Mouse (Mus musculus): Measurements from ENCODE around the gene Tfg.

Tfg gene

GRCm38 (mm10) chr16:56717224-56718200 lies at the start of gene Tfg:
Gene Tfg (minus strand): TSS chr16:56717450.
- peak; percentile 96 to 97 for DNase-seq (ENCODE audit: low read depth in 1 of 2, low spot score in 2 of 2)

- DNase-seq (ENCODE audit: low read depth in 1 of 2, low spot score in 2 of 2) = no peak
These were observed 11.8 kb upstream of the Tfg start for GRCm38 (mm10) chr16:56729060-56729459.

GRCm38 (mm10) chr16:56724927-56725326 lies 7.7 kb upstream of the Tfg start:
- DNase-seq (ENCODE audit: low read depth in 1 of 2, low spot score in 2 of 2) = no peak

GRCm38 (mm10) chr16:56722357-56722756 lies 5.1 kb upstream of the Tfg start:
- no peak for DNase-seq (ENCODE audit: low read depth in 1 of 2, low spot score in 2 of 2)

DNA sequence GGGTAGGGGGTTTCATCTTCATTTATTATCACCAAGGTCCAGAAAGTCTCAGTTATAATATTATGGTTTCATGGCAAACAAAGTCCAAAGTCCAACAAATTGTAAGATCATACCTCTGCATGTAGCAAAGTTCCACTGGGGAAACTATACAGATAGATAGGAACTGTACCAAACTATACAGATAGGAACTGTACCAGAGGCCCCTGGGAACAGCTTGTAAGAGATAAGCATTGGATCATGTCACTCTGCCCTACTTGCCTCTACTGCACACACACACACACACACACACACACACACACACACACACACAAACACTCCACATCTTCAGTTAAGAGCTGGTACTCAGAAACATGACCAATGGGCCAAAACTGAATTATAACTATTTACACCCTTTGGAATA lies 1.8 kb upstream of the Tfg start:
- no peak for DNase-seq (ENCODE audit: low read depth in 1 of 2, low spot score in 2 of 2)

DNA sequence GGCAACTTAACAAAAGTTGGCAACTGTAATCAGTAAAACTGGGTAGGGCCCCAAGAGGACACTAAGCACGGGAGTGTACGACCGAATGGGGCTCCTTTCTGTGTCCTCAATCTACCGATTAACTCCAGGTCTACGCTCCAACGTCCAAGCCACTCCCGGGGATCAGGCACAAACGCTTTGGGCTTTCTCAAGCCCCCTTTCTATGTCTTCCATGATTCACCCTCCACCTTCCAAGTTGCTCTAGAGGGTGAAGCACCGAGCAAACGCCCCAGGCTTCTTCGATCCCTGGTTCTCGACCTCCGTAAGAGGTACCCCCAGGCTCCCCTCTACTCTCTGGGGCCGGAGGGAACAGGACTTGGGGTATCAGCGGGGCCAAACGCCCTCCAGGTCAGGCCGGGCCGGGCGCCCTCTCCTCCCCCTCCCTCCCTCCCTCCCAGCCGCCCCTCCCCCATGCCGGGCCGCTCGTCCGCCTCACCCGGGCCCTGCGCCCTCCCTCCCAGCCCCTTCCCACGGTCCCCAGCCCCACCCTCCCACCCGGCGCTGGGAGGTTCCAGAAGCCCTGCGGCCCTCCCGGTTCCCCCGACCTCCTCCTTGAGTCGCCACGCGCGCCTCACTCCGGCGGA lies 582 bp downstream of the Tfg start:
- DNase-seq (ENCODE audit: low read depth in 1 of 2, low spot score in 2 of 2) = no peak

GRCm38 (mm10) chr16:56715608-56716007 lies 1.6 kb downstream of the Tfg start:
- DNase-seq (ENCODE audit: low read depth in 1 of 2, low spot score in 2 of 2) = no peak

GRCm38 (mm10) chr16:56710071-56710470 lies 7.2 kb downstream of the Tfg start:
- no peak for DNase-seq (ENCODE audit: low read depth in 1 of 2, low spot score in 2 of 2)

- DNase-seq (ENCODE audit: low read depth in 1 of 2, low spot score in 2 of 2) = no peak
These were observed 11.5 kb downstream of the Tfg start for GRCm38 (mm10) chr16:56705731-56706130.

- no peak for DNase-seq (ENCODE audit: low read depth in 1 of 2, low spot score in 2 of 2)
These were observed 16.4 kb downstream of the Tfg start for GRCm38 (mm10) chr16:56700898-56701297.

GRCm38 (mm10) chr16:56696448-56696847 lies 20.8 kb downstream of the Tfg start:
- no peak for DNase-seq (ENCODE audit: low read depth in 1 of 2, low spot score in 2 of 2)

DNA sequence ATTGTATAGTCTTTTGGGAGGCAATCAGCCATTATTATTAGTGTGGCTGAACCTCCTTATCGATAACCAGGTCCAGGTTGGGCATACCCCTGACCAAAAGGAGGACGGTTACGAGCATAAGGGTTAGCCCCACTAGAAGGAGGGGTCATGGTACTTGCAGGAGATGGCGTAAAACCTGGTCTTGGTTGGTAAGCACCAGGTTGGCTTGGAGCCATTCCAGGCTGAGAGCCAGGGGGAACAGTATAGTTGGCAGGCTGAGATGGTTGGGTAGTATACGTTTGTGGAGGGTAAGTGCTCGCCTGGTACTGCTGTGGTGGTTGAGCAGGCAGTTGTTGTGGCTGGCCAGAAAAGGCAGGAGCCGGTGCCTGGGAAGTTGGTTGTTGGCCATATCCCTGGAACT lies 26.5 kb downstream of the Tfg start:
- no peak for DNase-seq (ENCODE audit: low read depth in 1 of 2, low spot score in 2 of 2)

DNA sequence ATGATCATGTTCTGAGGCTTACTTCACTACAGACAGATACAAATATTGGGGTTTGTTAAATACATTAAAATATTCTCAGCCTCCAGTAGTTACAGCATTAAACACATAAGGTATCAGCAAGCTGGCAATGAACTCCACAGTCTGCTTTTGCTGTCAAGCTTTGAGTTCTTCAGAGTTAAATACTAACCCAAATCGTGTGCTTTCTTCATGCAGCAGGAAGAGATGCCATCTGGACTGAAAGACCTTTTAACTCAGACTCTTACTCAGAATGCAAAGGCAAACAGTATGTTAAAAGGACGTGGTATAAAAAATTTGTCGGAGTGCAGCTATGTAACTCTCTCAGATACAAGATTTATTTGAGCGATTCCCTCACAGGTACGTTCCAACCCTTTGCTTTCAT lies 30.5 kb downstream of the Tfg start:
- DNase-seq (ENCODE audit: low read depth in 1 of 2, low spot score in 2 of 2) = no peak

DNA sequence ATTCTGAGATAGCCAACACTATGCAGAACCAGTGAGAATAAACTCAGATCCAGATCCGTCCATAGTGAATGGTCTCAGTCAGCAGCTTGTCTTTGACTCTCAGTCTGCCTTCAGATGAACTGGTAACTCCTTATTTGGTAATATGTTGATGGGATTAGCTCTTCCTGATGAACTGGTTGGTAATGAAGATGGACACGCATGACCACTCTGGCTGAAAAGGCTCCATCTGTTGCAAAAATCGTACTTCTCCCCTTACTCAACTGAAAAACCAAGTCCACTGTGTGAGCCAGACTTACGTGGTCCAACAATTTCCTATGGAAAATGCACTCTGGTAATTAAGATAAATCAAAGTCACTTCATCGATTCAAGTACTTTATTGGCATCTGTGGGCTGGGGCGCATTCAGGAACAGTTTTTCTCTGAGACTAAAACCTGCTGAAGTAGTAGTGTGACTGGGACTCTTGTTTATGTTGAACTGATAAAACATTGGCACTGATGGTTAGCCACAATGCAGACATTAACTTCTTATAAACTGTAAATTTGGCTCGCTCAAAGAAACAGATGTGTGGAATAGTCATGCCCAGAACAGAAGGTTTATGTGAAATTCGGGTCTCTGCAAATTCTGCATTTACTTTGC lies 36.1 kb downstream of the Tfg start:
- DNase-seq (ENCODE audit: low read depth in 1 of 2, low spot score in 2 of 2) = no peak

- no peak for DNase-seq (ENCODE audit: low read depth in 1 of 2, low spot score in 2 of 2)
These were observed 40.1 kb downstream of the Tfg start for GRCm38 (mm10) chr16:56677146-56677545.

- no peak for DNase-seq (ENCODE audit: low read depth in 1 of 2, low spot score in 2 of 2)
These were observed 43.8 kb downstream of the Tfg start for GRCm38 (mm10) chr16:56673420-56673819.

DNA sequence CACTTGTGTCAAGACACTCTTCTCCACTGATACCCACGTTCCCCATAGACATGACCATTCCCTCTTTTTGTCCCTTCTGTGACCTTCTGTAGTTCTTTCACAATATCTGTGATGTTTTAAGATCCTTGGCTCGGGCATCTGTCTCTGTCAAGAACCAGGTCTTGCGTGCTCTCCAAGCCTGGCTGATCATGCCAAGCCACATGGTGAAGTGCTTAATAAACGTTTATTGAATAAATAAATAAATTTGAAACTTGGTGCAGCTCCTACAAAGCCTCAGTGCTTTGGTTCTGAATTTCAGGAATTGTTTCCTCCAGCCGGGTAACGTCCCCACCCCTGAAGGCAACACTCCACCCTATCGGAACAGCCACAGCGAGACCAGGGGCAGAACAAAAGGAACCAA lies 46.3 kb downstream of the Tfg start:
- DNase-seq (ENCODE audit: low read depth in 1 of 2, low spot score in 2 of 2) = no peak

DNA sequence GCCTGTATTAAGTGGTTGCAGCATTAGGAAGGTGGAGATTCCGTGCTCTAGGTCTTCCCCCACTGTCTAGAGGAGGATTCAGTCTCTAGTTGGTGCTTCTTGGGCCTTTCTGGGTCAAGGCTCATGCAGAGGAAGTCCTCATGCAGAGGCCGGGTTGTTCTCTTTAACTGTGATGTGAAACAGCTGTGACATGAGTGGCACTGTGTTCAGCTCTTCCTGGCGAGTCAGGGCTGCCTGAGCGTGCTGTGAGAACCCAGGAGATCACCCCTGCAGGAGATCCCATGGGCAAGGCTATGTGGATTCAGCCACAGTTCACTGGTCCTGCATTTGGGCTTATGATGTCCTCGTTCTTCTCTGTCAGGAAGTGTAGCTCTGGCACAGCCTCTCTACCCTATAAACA lies 47.7 kb downstream of the Tfg start:
- no peak for DNase-seq (ENCODE audit: low read depth in 1 of 2, low spot score in 2 of 2)

DNA sequence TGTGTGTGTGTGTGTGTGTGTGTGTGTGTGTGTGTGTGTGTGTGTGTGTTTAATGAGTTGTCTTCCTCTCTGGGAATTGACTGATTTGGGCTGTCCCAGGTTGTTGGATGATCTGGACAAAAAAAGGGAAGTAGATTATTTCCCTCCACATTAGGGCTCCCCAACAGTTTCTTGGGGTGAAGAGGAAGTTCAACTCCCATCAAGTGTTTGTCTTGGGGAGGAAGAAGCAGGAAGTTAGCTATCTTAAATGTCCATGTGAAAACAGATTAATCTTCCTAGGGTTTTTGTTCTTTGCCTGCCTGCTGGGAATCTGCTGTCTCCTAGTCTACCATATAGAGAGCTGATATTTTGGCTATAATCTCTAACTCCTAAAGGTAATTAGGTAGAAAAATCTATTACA lies 58.4 kb downstream of the Tfg start:
- no peak for DNase-seq (ENCODE audit: low read depth in 1 of 2, low spot score in 2 of 2)

- DNase-seq (ENCODE audit: low read depth in 1 of 2, low spot score in 2 of 2) = no peak
These were observed 61.9 kb downstream of the Tfg start for GRCm38 (mm10) chr16:56655193-56655910.
